Mouse (Mus musculus) hindbrain, postnatal 0 days (tissue): ENCODE data around the gene AC170998.1. TPM values are rescaled to one million over a fixed set of nuclear protein-coding genes. Genes with fewer than 3 reads are reported as not detected.
A peak's percentile ranks its signal among the peaks of the same experiment; 100 is the strongest.

Experiments
- ATAC-seq: fragments of 200-750 bp; cut with Nextera tagmentation; 2 replicates; pipeline ENCODE4 v1.8.0; 2017; ENCODE audit warnings: mild to moderate bottlenecking, moderate TSS enrichment, moderate library complexity
- DNase-seq: peaks from one replicate; pipeline ENCODE4 v3.0.0-alpha.2; 2015; ENCODE audit warnings: low spot score
- H3K27ac ChIP-seq: fragments of 300-500 bp; sonication (generic); 2 replicates; pipeline ENCODE4 v1.5.1; 2014; ENCODE audit warnings: mild to moderate bottlenecking
- H3K27me3 ChIP-seq: fragments of 300-500 bp; sonication (generic); 2 replicates; pipeline ENCODE4 v1.6.1; 2014; ENCODE audit warnings: low read length, mixed read lengths; ENCODE audit not compliant: insufficient read depth
- H3K36me3 ChIP-seq: fragments of 300-500 bp; sonication (generic); 2 replicates; pipeline ENCODE4 v1.6.1; 2014; ENCODE audit warnings: low read length, mixed read lengths; ENCODE audit not compliant: insufficient read depth
- H3K4me1 ChIP-seq: fragments of 300-500 bp; sonication (generic); 2 replicates; pipeline ENCODE4 v1.6.1; 2014; ENCODE audit warnings: antibody characterized with exemption, low read length, mixed read lengths; ENCODE audit not compliant: insufficient read depth
- H3K4me2 ChIP-seq: fragments of 300-500 bp; sonication (generic); 2 replicates; pipeline ENCODE4 v1.6.1; 2014; ENCODE audit warnings: low read depth, mild to moderate bottlenecking, low read length, moderate library complexity, mixed read lengths
- H3K4me3 ChIP-seq: fragments of 300-500 bp; sonication (generic); 2 replicates; pipeline ENCODE4 v1.5.1; 2014; ENCODE audit warnings: low read length
- H3K9ac ChIP-seq: fragments of 300-500 bp; sonication (generic); replicated peaks from 2 replicates; pipeline ENCODE4 v1.6.1; 2014; ENCODE audit warnings: mild to moderate bottlenecking, low read length, moderate library complexity, mixed read lengths
- H3K9me3 ChIP-seq: fragments of 300-500 bp; sonication (generic); 2 replicates; pipeline ENCODE4 v1.6.1; 2016; ENCODE audit warnings: low read length, mixed read lengths
- CTCF ChIP-seq: IDR thresholded peaks from 2 replicates; pipeline ENCODE4 v1.5.1; 2016; ENCODE audit warnings: antibody characterized with exemption, control low read depth, low read depth
- WGBS: fragments of 180-500 bp; shearing (Covaris S2); extraction: QIAGEN DNeasy Blood & Tissue Kit; methylation state at CpG from one replicate; pipeline ENCODE4 v1.1.7; 2014; 5-methylcytosine and 5-hydroxymethylcytosine counted together
- polyA plus RNA-seq: library from polyadenylated mRNA; unstranded; fragments of >200 nt; fragmentation: Nextera tagmentation; extraction: Ambion mirVana; gene quantifications from 2 replicates; pipeline ENCODE4 v1.2.1, GENCODE M21; 2015
- total RNA-seq: library from RNA; depleted of rRNA; stranded (reverse); fragments of >200 nt; gene quantifications from 2 replicates; pipeline ENCODE4 v1.2.3, GENCODE M21; 2014

Gene AC170998.1
- total and polyA plus RNA-seq, 2 experiments from 2014 or later = 3.1 to 4.3 TPM

GRCm38 (mm10) chr17:28748001-28748400 lies 22.1 kb downstream of the AC170998.1 start:
- no peaks in the 10 kb centered on the region for H3K9me3 ChIP-seq
- no peak overlapping the region for H3K9ac ChIP-seq
- no peak overlapping the region for H3K4me2 ChIP-seq
- no peaks in the 10 kb centered on the region for H3K27me3 ChIP-seq
- DNase-seq (no peak), ATAC-seq (no peak)
- no peak overlapping the region for H3K27ac ChIP-seq
- TF ChIP-seq CTCF = no peak
- 85% methylated on average over 4 of the region's 4 CpGs for WGBS
- peaks cover 31% of the 10 kb centered on the region for H3K36me3 ChIP-seq
- no peak overlapping the region for H3K4me3 ChIP-seq
- no peaks in the 10 kb centered on the region for H3K4me1 ChIP-seq

- Histone ChIP-seq H3K4me2 (no peak overlapping the region), H3K36me3 (peaks cover 10% of the 10 kb centered on the region), H3K27me3 (no peaks in the 10 kb centered on the region), H3K4me1 (no peaks in the 10 kb centered on the region), H3K9me3 (no peaks in the 10 kb centered on the region), H3K4me3 (no peak overlapping the region), H3K9ac (no peak overlapping the region), H3K27ac (no peak overlapping the region)
- TF ChIP-seq CTCF = no peak
- ATAC-seq = no peak
- 81% methylated on average over 6 of the region's 6 CpGs for WGBS
- DNase-seq = no peak
Observed at GRCm38 (mm10) chr17:28750580-28750979, 24.7 kb downstream of the AC170998.1 start.

GRCm38 (mm10) chr17:28756447-28756846 lies 30.6 kb downstream of the AC170998.1 start:
- H3K9ac ChIP-seq = no peak overlapping the region
- ATAC-seq = no peak
- DNase-seq = no peak
- no peaks in the 10 kb centered on the region for H3K9me3 ChIP-seq
- H3K4me3 ChIP-seq = no peak overlapping the region
- H3K27me3 ChIP-seq = no peaks in the 10 kb centered on the region
- no peak overlapping the region for H3K27ac ChIP-seq
- H3K4me1 ChIP-seq = no peaks in the 10 kb centered on the region
- no peak overlapping the region for H3K4me2 ChIP-seq
- WGBS = 63% methylated on average over 5 of the region's 5 CpGs
- no peak for TF ChIP-seq CTCF
- H3K36me3 ChIP-seq = no peaks in the 10 kb centered on the region

GRCm38 (mm10) chr17:28757470-28757869 lies 31.6 kb downstream of the AC170998.1 start:
- no peaks in the 10 kb centered on the region for H3K9me3 ChIP-seq
- no peak overlapping the region for H3K27ac ChIP-seq
- H3K4me3 ChIP-seq = no peak overlapping the region
- no peak overlapping the region for H3K4me2 ChIP-seq
- no peaks in the 10 kb centered on the region for H3K4me1 ChIP-seq
- no peaks in the 10 kb centered on the region for H3K36me3 ChIP-seq
- ATAC-seq (no peak), DNase-seq (no peak)
- H3K27me3 ChIP-seq = no peaks in the 10 kb centered on the region
- TF ChIP-seq CTCF = no peak
- H3K9ac ChIP-seq = no peak overlapping the region
- WGBS = 68% methylated on average over 2 of the region's 2 CpGs

GRCm38 (mm10) chr17:28760736-28761312 lies 34.9 kb downstream of the AC170998.1 start:
- Histone ChIP-seq H3K9ac (no peak overlapping the region), H3K9me3 (no peaks in the 10 kb centered on the region), H3K27me3 (no peaks in the 10 kb centered on the region), H3K4me1 (no peaks in the 10 kb centered on the region), H3K27ac (no peak overlapping the region), H3K36me3 (no peaks in the 10 kb centered on the region), H3K4me2 (no peak overlapping the region), H3K4me3 (no peak overlapping the region)
- ATAC-seq = no peak
- 78% methylated on average over 8 of the region's 8 CpGs for WGBS
- no peak for TF ChIP-seq CTCF
- no peak for DNase-seq

GRCm38 (mm10) chr17:28761871-28762270 lies 36.0 kb downstream of the AC170998.1 start:
- 11% methylated on average over 3 of the region's 3 CpGs for WGBS

GRCm38 (mm10) chr17:28766203-28766602 lies 40.3 kb downstream of the AC170998.1 start:
- peaks cover 4% of the 10 kb centered on the region; the same call in 1 of the 2 replicates for H3K4me1 ChIP-seq
- DNase-seq = no peak
- WGBS = 75% methylated on average over 3 of the region's 3 CpGs
- no peaks in the 10 kb centered on the region for H3K9me3 ChIP-seq
- H3K4me3 ChIP-seq = no peak overlapping the region
- no peak overlapping the region for H3K27ac ChIP-seq
- no peak for ATAC-seq
- H3K27me3 ChIP-seq = peaks cover 23% of the 10 kb centered on the region
- H3K4me2 ChIP-seq = no peak overlapping the region
- no peak overlapping the region for H3K9ac ChIP-seq
- no peak for TF ChIP-seq CTCF
- H3K36me3 ChIP-seq = no peaks in the 10 kb centered on the region

More at GRCm38 (mm10) chr17:28761871-28762270, 36.0 kb downstream of the AC170998.1 start:
- Histone ChIP-seq H3K36me3 (no peaks in the 10 kb centered on the region), H3K4me3 (no peak overlapping the region), H3K27me3 (no peaks in the 10 kb centered on the region), H3K9me3 (no peaks in the 10 kb centered on the region), H3K9ac (no peak overlapping the region), H3K27ac (no peak overlapping the region), H3K4me2 (no peak overlapping the region), H3K4me1 (no peaks in the 10 kb centered on the region)
- DNase-seq (peak; percentile 56), ATAC-seq (no peak)
- TF ChIP-seq CTCF = peak; percentile 91
